Mouse (Mus musculus): ENCODE results near the gene Hdgfl2. TPM values are rescaled to one million over a fixed set of nuclear protein-coding genes. Genes with fewer than 3 reads are reported as not detected.
A peak's percentile ranks its signal among the peaks of the same experiment; 100 is the strongest.

Hdgfl2 gene
- polyA plus RNA-seq, 1 experiment from 2014 or later = 140 TPM

DNA sequence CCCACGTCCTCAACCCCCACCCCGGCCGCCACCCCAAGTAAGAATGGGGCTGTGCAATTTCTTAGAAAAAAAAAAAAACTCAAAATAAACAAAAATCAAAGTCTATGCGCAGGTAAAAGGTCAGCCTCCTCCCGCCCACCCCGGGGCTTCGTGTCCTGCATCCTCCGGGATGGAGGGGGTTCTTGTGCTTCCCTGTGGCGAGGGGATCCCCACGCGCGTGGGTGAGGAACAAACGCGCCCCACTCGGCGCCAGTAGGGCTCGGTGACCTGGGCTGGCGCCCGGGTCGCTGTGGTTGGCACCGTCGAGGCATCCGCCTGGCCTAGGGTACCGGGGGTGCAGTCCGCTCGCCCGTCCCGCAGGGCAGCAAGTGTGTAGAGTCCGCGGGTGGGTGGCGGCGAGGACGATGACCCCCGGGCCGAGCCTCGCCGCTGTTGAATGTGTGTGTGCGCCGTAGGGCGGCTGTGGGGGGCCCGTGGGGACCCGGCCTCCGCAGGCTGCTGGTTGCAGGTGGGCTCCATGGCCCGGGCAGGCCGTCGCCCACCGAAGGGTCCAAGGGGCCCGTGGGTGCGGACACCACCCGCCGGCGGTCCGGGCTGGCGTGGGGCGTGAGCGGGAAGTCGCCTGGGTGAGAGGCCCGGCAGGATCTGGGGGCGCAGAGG lies 44.4 kb downstream of the Hdgfl2 start:
- peak overlapping the region; percentile 46 for H3K4me2 ChIP-seq
- H3K4me1 ChIP-seq (replicated peaks) = peaks cover 19% of the 10 kb centered on the region
- H3K27ac ChIP-seq (replicated peaks) = no peak overlapping the region
- peaks cover 15% of the 10 kb centered on the region for H3K9me3 ChIP-seq
- peaks cover 84% of the 10 kb centered on the region for H3K27me3 ChIP-seq
- 43% methylated on average over 59 of the region's 59 CpGs for WGBS
- H3K36me3 ChIP-seq = peaks cover 58% of the 10 kb centered on the region
- no peak overlapping the region for H3K9ac ChIP-seq
- H3K4me3 ChIP-seq = peak overlapping the region; percentile 23; the same call in 1 of the 2 replicates
- ATAC-seq (ENCODE audit: low read depth) = no peak

DNA sequence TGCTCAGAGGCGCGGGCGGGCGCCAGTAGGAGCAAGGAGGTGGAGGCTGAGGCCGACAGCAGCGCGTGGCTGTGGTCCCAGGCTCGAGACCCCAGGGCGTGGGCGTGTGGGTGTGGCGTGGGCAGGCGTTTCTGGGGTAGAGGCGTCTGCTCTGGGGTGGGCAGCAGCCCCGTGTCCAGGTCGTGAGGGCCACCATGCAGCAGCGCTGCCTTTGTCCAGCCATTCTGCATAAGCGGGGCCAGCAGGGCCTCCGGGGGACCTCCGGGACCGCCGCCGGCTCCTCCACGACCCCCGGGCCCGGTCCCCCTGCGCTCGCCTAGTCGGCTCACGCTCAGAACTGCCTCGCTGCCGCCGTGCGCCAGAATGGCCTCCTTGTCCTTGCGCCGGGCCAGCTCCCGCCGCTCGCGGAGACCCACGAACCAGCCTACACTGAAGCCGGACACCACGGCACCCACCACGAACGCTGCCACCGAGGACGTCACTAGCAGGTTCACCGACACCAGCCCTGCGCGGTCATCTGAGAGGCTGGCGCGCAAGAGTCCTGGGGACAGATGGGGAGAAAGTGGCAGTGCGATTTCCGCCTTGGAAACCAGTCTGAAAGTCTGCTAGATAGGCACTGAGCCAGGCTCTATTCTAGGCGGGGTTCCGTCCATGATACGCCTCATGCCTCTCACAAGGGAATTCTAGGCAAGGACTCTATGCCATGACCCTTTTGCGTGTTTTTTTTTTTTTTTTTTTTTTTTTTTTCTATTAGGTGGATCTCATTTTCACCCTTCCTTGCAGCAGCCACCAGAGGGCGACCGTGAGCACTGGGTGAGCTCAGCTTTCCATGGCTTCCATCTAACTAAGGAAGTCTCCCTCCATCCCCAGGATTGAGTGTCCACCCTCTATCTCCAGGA lies 45.2 kb downstream of the Hdgfl2 start:
- ATAC-seq (ENCODE audit: low read depth) = no peak
- Histone ChIP-seq H3K4me1 (replicated peaks) (peaks cover 18% of the 10 kb centered on the region), H3K36me3 (peaks cover 66% of the 10 kb centered on the region), H3K4me2 (peak overlapping the region; percentile 46), H3K4me3 (peak overlapping the region; percentile 23), H3K27ac (replicated peaks) (no peak overlapping the region), H3K27me3 (peaks cover 76% of the 10 kb centered on the region), H3K9ac (peak overlapping the region; percentile 41), H3K9me3 (peaks cover 15% of the 10 kb centered on the region)
- 8% methylated on average over 58 of the region's 59 CpGs for WGBS

DNA sequence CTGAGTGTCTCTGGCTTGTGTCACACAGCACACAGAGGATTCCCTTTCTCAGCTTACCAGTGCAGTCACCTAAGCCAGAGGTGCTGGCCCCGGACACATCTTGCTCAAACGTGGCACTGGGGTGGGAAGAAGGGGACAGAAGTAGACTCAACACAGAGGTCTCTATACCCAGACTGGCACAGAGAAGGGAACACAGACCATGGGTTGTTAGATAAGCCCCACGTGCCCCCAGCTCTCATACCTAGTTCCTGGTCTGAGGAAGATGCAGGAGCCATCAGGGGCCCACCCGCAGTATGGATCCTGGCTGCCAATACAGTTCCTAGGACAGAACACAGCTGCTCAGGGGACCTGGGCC lies 45.8 kb downstream of the Hdgfl2 start:
- Histone ChIP-seq H3K27ac (replicated peaks) (no peak overlapping the region), H3K36me3 (peaks cover 72% of the 10 kb centered on the region), H3K4me2 (no peak overlapping the region), H3K27me3 (peaks cover 70% of the 10 kb centered on the region), H3K9ac (no peak overlapping the region), H3K4me3 (no peak overlapping the region), H3K4me1 (replicated peaks) (peaks cover 13% of the 10 kb centered on the region; the same call in 1 of the 2 replicates), H3K9me3 (peaks cover 15% of the 10 kb centered on the region)
- ATAC-seq (ENCODE audit: low read depth) = no peak
- 86% methylated on average over 4 of the region's 4 CpGs for WGBS

DNA sequence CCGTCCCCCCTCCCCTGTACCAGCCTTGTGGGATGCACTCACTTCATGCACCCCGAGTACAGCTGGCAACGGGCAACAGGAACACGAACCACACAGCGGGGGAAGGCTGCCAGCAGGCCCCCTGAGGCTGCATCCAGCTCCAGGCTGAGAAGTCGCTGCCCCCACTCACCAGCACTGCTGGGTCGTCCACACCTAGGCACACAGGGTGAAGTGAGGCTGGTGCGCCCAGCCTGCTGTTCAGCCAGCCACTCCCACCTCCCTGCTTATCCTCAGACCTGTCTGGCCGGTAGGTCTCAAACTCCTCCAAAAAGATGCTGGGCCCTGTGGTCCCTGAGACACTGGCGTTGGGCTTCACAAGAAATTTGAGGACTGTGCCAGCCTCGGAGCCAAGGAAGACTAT lies 46.7 kb downstream of the Hdgfl2 start:
- H3K36me3 ChIP-seq = peaks cover 82% of the 10 kb centered on the region
- peaks cover 61% of the 10 kb centered on the region for H3K27me3 ChIP-seq
- H3K4me1 ChIP-seq (replicated peaks) = peaks cover 9% of the 10 kb centered on the region; the same call in 1 of the 2 replicates
- no peak overlapping the region for H3K4me2 ChIP-seq
- H3K27ac ChIP-seq (replicated peaks) = no peak overlapping the region
- H3K9ac ChIP-seq = no peak overlapping the region
- 71% methylated on average over 11 of the region's 11 CpGs for WGBS
- H3K4me3 ChIP-seq = no peak overlapping the region
- no peak for ATAC-seq (ENCODE audit: low read depth)
- H3K9me3 ChIP-seq = peaks cover 15% of the 10 kb centered on the region

DNA sequence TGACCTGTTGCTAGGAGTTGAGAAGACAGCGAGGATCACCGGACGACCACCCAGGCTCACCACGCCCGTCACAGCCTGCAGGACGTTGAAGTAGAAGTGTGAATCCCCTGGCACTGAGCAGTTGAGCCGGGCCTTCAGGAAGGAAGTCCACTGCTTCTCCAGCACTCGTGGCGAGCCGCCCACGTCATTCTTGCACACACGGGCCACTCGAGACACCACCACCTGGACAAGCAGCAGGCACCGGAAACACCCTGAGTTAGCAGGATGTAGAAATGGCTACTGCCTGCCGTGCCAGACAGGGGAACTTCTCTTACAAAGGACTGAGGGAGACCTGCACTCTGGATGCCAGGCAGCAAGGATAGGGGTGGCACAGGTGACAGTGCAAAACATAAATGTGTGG lies 48.8 kb downstream of the Hdgfl2 start:
- Histone ChIP-seq H3K4me2 (no peak overlapping the region), H3K4me3 (no peak overlapping the region), H3K9ac (peak overlapping the region; percentile 26; the same call in 1 of the 2 replicates), H3K36me3 (peaks cover 82% of the 10 kb centered on the region), H3K27ac (replicated peaks) (no peak overlapping the region), H3K4me1 (replicated peaks) (peaks cover 14% of the 10 kb centered on the region), H3K9me3 (0 out of 2 replicates have a peak, but pooled peaks cover under 1% of the 10 kb centered on the region), H3K27me3 (peaks cover 40% of the 10 kb centered on the region)
- WGBS = 88% methylated on average over 15 of the region's 15 CpGs
- ATAC-seq (ENCODE audit: low read depth) = no peak

DNA sequence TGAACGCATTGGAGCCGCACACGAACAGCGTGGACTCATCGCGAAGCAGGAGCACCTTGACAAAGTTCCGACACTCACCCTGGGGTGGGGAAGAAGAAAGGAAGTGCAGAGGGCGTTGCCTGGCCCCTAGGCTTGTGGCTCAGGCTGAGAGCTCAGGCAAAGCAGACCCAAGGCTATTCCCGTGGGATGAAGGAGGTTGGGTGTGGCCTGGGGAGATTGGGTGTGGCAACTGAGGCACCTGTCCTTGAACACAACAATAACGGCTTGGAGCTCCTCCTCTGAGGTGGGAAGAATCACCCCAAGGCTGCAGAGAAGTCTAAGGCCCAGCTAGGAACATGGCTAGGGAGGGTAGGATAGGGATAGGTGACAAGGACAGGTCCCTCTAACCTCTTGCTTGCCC lies 51.7 kb downstream of the Hdgfl2 start:
- H3K27me3 ChIP-seq = peaks cover 14% of the 10 kb centered on the region
- H3K9ac ChIP-seq = no peak overlapping the region
- no peaks in the 10 kb centered on the region for H3K9me3 ChIP-seq
- peaks cover 25% of the 10 kb centered on the region for H3K4me1 ChIP-seq (replicated peaks)
- no peak for ATAC-seq (ENCODE audit: low read depth)
- H3K4me2 ChIP-seq = no peak overlapping the region
- H3K4me3 ChIP-seq = no peak overlapping the region
- peaks cover 56% of the 10 kb centered on the region for H3K36me3 ChIP-seq
- H3K27ac ChIP-seq (replicated peaks) = no peak overlapping the region
- WGBS = 88% methylated on average over 10 of the region's 10 CpGs

DNA sequence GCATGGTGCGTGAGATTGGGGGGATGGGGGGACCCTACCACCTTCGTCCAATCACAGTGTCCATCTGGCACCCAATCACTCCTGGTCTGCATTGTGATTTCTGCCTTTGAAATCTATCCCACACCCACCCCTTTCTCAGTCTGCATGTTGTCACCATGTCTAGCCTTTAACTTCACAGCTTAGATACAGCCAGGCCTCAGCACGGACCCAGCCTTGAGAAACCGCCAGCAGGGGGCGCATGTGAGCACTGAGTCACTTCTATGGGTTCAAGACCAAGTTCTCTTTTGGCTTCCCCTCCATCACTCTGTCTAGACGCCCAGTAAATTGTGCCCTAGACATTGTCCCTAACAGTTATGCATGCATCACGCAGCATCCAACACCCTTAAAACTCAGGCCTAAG lies 52.4 kb downstream of the Hdgfl2 start:
- Histone ChIP-seq H3K27me3 (peaks cover 7% of the 10 kb centered on the region), H3K36me3 (peaks cover 49% of the 10 kb centered on the region), H3K9ac (no peak overlapping the region), H3K4me1 (replicated peaks) (peaks cover 28% of the 10 kb centered on the region), H3K4me2 (no peak overlapping the region), H3K4me3 (no peak overlapping the region), H3K27ac (replicated peaks) (no peak overlapping the region), H3K9me3 (no peaks in the 10 kb centered on the region)
- no peak for ATAC-seq (ENCODE audit: low read depth)
- WGBS = 37% methylated on average over 7 of the region's 7 CpGs

DNA sequence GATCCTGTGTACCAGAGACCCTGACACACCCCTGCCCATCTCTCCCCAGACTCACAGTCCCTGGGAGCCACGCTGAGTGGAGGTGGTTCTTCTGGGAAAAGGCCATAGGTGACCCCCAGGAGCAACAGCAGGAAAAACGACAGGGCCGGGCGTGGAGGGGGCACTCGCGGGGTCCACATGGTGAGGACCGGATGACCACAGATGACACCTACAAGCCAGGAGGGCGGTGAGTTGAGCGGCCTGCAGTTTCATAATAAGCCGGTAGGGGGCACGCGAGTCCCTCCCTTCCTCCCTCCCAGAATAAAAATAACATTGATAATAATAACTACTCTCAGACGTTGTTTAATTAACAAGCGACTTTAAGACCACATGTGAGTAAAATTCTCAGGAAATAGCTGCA lies 53.2 kb downstream of the Hdgfl2 start:
- Histone ChIP-seq H3K27ac (replicated peaks) (no peak overlapping the region), H3K4me3 (no peak overlapping the region), H3K9me3 (no peaks in the 10 kb centered on the region), H3K4me2 (no peak overlapping the region), H3K4me1 (replicated peaks) (peaks cover 37% of the 10 kb centered on the region), H3K36me3 (peaks cover 41% of the 10 kb centered on the region), H3K9ac (no peak overlapping the region), H3K27me3 (no peaks in the 10 kb centered on the region; the same call in 1 of the 2 replicates)
- 5% methylated on average over 14 of the region's 14 CpGs for WGBS
- peak; percentile 10; the same call in 1 of the 2 replicates for ATAC-seq (ENCODE audit: low read depth)

DNA sequence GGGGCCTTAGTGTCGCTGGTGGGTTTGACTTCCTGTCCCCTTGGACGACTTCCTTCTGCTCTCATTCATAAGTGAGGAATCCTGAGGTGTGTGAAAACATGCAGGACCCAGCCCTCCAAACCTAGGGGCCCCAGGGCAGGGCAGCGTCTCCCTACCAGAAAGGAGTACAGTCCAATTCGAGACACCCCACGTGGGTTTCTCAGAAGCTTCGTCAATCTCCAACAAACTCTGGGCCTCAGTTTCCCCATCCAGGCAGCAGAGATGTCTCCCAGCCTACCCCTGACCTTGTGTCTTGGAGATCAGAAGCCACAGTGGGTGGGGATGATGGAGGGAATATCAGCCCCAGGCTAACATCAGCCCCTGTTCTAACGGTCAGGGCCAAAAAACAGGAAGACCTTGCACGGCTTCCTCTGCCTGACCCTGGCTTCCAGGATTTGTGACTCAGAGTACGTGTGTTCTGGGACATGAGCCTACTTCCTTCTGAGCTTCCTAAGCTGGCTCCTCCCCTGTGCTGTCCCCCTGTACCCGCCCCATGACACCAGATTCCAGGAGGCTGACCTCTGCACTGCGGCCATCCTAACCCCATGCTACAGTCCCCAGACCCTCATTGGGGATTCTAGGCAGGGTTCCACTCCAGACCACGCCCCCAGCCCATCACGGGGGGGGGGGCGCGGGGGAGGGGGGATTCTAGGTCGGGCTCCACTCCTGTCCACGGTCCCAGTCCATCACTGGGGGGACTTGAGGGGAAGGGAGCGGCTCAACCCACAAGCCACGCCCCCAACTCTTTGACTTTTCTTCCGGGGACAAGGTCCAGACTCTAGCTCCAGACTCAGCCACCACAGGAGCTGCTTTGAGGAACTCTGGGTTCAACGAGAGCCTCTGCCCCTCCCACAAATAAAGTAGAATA lies 54.3 kb downstream of the Hdgfl2 start:
- Histone ChIP-seq H3K4me3 (peak overlapping the region; percentile 24; the same call in 1 of the 2 replicates), H3K4me2 (peak overlapping the region; percentile 50), H3K9ac (peak overlapping the region; percentile 13), H3K27ac (replicated peaks) (no peak overlapping the region; the same call in 1 of the 2 replicates), H3K9me3 (no peaks in the 10 kb centered on the region), H3K4me1 (replicated peaks) (peaks cover 47% of the 10 kb centered on the region), H3K36me3 (peaks cover 30% of the 10 kb centered on the region), H3K27me3 (peaks cover 8% of the 10 kb centered on the region)
- 23% methylated on average over 18 of the region's 21 CpGs for whole genome bisulfite sequencing
- ATAC-seq (ENCODE audit: low read depth) = no peak

DNA sequence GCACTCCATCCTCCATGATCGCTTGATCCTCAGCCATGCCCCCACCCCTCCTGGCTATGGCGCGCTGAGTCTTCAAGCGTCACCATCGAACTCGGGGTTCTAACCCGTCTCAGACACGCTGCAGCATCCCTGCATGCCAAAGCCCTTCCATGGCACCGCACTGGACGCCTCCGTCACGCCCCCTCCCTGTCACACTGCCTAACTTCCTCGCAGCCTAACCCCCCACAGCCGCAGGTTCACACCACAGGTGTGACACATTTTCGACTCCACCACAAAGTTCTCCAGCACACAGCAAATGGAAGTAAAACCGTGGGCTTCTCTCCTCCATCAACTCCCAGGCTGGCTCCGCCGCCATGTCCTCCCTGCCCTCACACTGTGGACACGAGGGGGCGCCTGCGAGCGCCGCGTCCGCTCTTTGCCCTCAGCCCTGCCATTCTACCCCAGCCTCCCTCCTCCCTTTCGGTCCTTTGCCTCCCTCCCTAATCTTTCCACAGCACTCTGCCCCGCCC lies 55.1 kb downstream of the Hdgfl2 start:
- peaks cover 55% of the 10 kb centered on the region for H3K4me1 ChIP-seq (replicated peaks)
- H3K27ac ChIP-seq (replicated peaks) = no peak overlapping the region
- ATAC-seq (ENCODE audit: low read depth) = no peak
- peak overlapping the region; percentile 24 for H3K4me3 ChIP-seq
- peaks cover 15% of the 10 kb centered on the region for H3K27me3 ChIP-seq
- no peaks in the 10 kb centered on the region for H3K9me3 ChIP-seq
- H3K36me3 ChIP-seq = peaks cover 22% of the 10 kb centered on the region
- WGBS = 2% methylated on average over 26 of the region's 27 CpGs
- peak overlapping the region; percentile 13 for H3K9ac ChIP-seq
- H3K4me2 ChIP-seq = peak overlapping the region; percentile 50

DNA sequence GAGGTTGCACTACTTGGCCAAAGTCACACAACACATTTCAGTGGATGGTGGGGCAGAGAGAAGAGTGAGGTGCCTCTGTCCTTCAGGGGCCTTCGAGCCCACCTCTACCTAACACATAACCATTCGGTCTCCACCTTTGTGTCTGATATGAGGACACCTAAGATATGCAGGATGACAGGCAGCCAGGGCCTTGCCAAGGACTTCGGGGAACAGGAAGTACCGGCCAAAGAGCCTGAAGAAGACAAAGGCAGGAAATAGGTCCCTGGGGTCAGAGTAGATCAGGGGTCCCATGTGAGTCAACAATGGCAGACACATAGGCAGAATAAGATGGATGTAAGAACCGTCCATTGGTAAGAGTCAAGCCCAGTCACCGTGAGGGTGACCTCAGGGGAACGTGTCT lies 57.1 kb downstream of the Hdgfl2 start:
- WGBS = 83% methylated on average over 7 of the region's 7 CpGs
- H3K4me1 ChIP-seq (replicated peaks) = peaks cover 70% of the 10 kb centered on the region
- H3K9me3 ChIP-seq = no peaks in the 10 kb centered on the region
- H3K36me3 ChIP-seq = peaks cover 2% of the 10 kb centered on the region; the same call in 1 of the 2 replicates
- no peak overlapping the region for H3K9ac ChIP-seq
- no peak overlapping the region for H3K4me3 ChIP-seq
- H3K4me2 ChIP-seq = no peak overlapping the region
- no peak for ATAC-seq (ENCODE audit: low read depth)
- H3K27ac ChIP-seq (replicated peaks) = no peak overlapping the region
- peaks cover 28% of the 10 kb centered on the region for H3K27me3 ChIP-seq
